Mouse (Mus musculus) myocyte (in vitro differentiated cells): ENCODE measurements around the gene Csrp3.

Experiments used
- CEBPB ChIP-seq: IDR thresholded peaks from 2 replicates; pipeline ENCODE4 v1.6.1; 2011; ENCODE audit warnings: mild to moderate bottlenecking, moderate library complexity; ENCODE audit not compliant: poor library complexity, insufficient read depth, severe bottlenecking
- E2F4 ChIP-seq: IDR thresholded peaks from one replicate; pipeline ENCODE4 v1.6.1; 2011; ENCODE audit warnings: mild to moderate bottlenecking, control low read depth, moderate library complexity; ENCODE audit not compliant: insufficient read depth
- MAX ChIP-seq: IDR thresholded peaks from one replicate; pipeline ENCODE4 v1.6.1; 2011; ENCODE audit warnings: low read depth, mild to moderate bottlenecking, control low read depth
- POLR2A ChIP-seq: IDR thresholded peaks from one replicate; pipeline ENCODE4 v1.6.1; 2011; ENCODE audit warnings: low read depth, mild to moderate bottlenecking, control low read depth, moderate library complexity; ENCODE audit not compliant: insufficient read length

DNA sequence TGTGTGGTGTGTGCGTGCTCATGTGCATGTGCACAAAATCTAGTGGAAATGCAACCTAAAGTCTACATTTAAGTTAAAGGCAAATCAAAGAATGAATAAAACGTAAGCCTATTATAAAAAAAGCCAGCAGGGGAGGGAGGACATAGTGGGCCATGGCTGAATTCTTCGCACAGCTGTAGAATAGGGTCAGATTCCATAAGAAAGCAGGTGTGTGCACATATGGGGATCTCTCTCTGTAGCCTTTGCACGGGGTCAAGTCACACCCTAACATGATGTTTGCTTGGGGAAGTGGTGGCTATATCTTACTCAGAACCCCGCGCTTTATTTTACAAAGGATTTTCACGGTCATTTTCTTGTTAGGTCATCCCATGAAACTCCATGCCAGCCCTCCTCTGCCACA, 45.3 kb upstream of the Csrp3 start:
- no peak for TF ChIP-seq POLR2A
- TF ChIP-seq CEBPB: no peak
- no peak for TF ChIP-seq E2F4
- no peak for TF ChIP-seq MAX
